Mouse (Mus musculus) splenic B cell, adult 2 months (primary cell): ENCODE measurements around the gene Prss50.

Experiments
- DNase-seq: peaks from one replicate; pipeline ENCODE4 v3.0.0-alpha.2; 2011; ENCODE audit warnings: low read depth, low spot score
- H3K27me3 ChIP-seq: 2 replicates; pipeline ENCODE4 v1.6.1; 2012; ENCODE audit warnings: mild to moderate bottlenecking, low read length, moderate library complexity, mixed read lengths; ENCODE audit not compliant: control insufficient read depth, poor library complexity, insufficient read depth, severe bottlenecking
- H3K36me3 ChIP-seq: 2 replicates; pipeline ENCODE4 v1.6.1; 2012; ENCODE audit warnings: mild to moderate bottlenecking, low read length, moderate library complexity, mixed read lengths; ENCODE audit not compliant: control insufficient read depth, poor library complexity, insufficient read depth, severe bottlenecking

The Prss50 gene

GRCm38 (mm10) chr9:110855903-110856302 is 1.9 kb upstream of the Prss50 start:
- DNase-seq: no peak
- Histone ChIP-seq H3K27me3 (no peaks in the 10 kb centered on the region), H3K36me3 (no peaks in the 10 kb centered on the region)

GRCm38 (mm10) chr9:110856920-110857319 is 847 bp upstream of the Prss50 start:
- no peak for DNase-seq
- Histone ChIP-seq H3K27me3 (no peaks in the 10 kb centered on the region), H3K36me3 (no peaks in the 10 kb centered on the region)

- DNase-seq: no peak
- Histone ChIP-seq H3K27me3 (no peaks in the 10 kb centered on the region), H3K36me3 (no peaks in the 10 kb centered on the region)
These were observed 756 bp downstream of the Prss50 start for GRCm38 (mm10) chr9:110858523-110858922.

DNA sequence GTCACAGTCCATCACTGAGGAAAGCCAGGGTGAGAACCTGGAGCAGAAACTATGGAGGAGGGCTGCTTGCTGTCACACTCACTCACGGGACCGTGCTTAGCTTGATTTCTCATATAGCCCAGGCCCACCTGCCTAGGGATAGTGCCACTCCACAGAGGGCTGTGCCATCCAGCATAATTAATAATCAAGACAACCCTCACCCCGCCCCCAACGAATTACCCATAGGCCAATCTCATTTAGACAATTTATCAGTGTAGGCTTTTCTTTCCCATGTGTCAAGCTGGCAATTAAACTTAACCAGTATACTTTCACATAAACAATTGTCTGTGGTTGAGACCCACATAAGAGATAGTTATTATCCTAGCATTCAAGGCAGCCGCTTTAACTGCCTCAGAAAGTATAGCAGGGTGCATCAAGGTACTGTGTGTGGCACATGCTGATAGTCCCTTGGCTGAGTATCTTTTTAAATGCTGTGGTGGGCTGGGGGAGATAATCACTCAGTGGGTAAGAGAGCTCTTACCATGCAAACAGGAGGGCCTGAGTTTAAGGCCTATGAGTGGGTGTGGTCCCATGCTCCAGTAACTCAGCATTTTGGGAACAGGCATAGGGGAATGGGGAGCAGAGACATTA is 1.3 kb downstream of the Prss50 start:
- DNase-seq: no peak
- no peaks in the 10 kb centered on the region for H3K36me3 ChIP-seq
- H3K27me3 ChIP-seq: no peaks in the 10 kb centered on the region

- no peaks in the 10 kb centered on the region for H3K27me3 ChIP-seq
- H3K36me3 ChIP-seq: no peaks in the 10 kb centered on the region
- DNase-seq: peak; percentile 62
These were observed 13.3 kb downstream of the Prss50 start for GRCm38 (mm10) chr9:110871030-110871429.

DNA sequence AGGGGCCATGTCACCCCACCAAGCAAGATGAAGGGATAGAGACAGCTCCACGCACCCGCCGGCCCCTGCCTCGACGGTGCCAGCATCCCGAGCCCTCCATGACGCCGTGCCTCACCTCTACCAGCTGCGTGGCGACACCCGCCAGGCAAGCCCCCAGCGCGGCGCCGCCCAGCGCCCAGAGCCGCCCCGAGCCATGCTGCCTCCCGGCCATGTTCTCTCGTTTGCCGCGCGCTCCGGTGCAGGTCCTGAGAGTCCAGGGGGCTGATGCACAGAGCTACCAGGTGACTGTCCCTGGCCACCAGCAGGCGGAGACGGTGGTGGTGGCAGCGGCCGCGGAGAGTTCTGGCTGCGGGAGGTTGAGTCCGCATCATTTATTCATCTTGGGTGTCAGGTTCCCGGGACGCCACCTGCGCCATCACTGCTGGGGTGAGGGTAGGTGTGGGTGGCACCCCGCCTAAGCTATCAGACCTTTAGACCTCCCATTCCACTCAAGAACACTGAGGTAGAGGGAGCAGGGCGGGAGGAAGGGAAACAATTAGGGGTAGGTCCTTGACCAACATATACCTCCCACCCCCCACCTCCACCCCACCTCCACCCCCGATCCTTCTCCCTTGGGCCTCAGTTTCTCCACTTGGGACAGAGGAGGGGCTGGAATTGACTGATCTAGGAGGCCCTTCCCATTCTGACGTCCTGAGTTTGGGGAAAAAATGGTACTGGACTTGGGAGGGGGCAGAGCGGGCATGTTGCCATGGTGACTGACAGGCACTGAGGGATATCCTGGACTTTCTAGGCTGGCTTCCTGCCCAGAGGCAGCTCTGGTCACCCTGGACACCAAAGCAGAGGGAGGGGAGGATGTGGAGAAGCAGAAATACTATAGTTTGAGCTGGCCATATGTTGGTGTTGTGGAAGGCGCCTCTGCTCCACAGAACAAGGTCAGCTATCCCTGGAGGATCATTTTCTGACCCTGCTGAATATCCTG is 16.2 kb downstream of the Prss50 start:
- no peaks in the 10 kb centered on the region for H3K36me3 ChIP-seq
- no peak for DNase-seq
- no peaks in the 10 kb centered on the region for H3K27me3 ChIP-seq

DNA sequence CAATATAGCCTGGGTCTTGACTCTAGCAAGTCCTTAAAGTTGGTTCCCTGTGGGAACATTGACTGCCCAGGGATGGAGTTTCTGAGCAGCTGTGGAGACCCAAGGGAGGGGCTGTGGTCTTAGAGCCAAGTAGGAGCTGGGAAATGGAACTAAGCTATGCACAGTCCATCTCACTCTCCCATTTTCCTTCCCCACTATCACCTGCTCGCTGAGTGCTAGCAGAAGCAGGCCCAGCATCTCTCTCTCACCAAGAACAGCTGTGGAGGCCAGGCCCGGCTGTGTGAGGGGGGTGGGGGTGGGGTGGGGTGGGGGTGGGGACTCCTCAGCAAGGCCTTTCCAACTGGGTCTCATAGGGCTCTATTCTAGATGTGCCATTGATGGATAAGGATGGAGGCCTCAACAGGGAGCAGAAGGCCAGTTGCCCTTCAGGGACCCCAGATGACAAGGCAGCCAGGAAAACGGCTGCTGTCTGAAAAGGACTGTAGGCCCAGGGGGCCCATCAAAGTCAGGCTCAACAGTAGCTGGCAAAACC is 17.0 kb downstream of the Prss50 start:
- no peaks in the 10 kb centered on the region for H3K36me3 ChIP-seq
- DNase-seq: no peak
- no peaks in the 10 kb centered on the region for H3K27me3 ChIP-seq

DNA sequence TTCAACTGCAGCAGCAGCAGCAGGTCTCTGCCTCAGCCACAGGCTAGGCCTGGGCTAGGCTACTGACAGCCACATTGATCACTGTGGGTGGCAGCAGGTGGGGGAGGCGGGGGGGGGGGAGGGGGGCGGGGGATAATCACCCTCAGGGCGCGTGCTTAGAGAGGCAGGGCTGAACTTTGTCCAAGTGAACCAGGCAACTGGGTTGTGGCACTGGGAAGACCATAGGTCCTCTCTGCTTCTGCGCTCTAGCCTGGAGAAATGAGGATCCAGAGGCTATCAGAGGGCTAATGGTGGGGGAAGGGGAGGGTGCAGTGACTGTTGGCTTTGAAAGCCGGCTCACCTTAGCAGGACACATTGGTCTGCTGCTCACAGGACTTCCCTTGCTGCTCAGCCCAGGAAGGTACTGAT is 17.5 kb downstream of the Prss50 start:
- Histone ChIP-seq H3K36me3 (no peaks in the 10 kb centered on the region), H3K27me3 (no peaks in the 10 kb centered on the region)
- DNase-seq: no peak

DNA sequence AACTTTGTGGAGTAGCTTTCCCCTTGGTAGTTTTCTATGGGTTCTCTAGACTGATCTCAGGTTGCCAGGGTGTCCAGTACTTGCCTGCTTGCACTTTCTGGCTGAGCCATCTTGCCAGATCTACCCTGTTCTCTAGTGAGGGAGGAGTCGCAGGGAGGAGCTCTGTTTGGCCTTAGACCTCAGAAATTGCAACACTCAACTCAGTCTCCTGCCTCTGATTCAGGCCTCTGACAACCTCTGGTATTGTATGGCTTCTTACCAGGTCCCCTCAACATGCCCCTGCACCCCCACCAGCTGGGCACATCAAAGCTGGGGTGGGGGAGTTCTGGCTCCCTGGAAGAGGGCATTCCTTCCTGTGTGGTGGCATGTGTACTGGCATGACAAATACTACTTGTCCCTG is 19.6 kb downstream of the Prss50 start:
- no peaks in the 10 kb centered on the region for H3K36me3 ChIP-seq
- no peak for DNase-seq
- no peaks in the 10 kb centered on the region for H3K27me3 ChIP-seq

DNA sequence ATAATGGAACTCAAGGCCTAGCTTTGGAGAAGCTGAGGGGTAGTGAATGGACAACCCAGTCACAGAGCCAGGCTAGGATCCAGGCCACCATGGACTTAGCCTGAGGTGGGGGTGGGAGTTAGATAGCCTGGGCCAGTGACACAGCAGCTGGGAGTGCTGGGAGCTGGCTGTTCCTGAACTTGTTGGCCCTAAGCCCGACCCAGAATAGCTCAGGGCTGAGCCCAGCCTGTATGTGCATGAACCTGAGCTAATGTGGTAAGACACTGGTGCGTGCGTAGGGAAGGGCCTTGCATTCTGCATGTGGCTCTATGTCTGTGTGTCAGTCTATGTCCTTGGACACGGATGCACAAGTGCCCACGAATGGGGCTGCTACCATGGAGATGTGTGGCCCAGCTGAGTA is 20.1 kb downstream of the Prss50 start:
- no peaks in the 10 kb centered on the region for H3K36me3 ChIP-seq
- H3K27me3 ChIP-seq: no peaks in the 10 kb centered on the region
- DNase-seq: no peak

DNA sequence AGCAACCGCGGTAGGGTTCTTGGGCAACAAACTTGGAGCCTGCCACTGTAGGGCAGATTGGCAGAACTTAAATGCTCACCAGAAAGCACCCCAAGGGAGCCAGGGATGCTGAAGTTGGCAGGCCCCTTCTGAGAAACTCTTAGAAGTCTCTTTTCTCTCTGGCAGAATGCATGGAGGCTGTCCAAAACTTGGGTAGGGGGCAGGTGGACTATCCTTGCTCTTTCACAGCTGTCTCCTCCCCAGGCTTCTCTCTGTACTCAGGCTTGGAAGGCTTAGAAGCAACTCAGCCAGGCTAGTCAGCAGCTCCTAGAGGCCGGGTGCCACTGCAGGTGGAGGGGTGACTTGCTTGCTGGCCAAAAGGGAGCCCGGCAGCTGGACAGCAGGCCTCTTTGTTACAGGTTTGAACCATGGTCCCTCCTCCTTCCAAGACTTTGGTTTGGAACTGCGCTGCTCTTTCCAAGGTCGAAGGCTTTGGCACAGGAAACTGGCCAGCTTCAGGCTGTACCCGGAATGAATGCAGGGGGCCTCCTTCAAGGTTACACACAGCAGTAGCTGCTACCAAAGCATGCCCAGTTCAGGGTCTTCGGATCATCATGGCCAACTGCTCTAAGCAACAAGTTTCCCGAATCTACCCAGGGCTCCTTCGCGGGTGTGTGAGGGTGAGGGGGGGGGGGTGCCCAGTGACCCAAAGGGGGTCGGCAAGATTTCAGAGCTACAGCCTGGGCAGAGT is 21.6 kb downstream of the Prss50 start, which contains the start of gene Als2cl:
TSS of gene Als2cl (plus strand) at position 680 of the 730 bp plus-strand sequence.
- H3K36me3 ChIP-seq: no peaks in the 10 kb centered on the region
- DNase-seq: no peak
- H3K27me3 ChIP-seq: no peaks in the 10 kb centered on the region

- no peaks in the 10 kb centered on the region for H3K27me3 ChIP-seq
- H3K36me3 ChIP-seq: no peaks in the 10 kb centered on the region
- no peak for DNase-seq
These were observed 22.3 kb downstream of the Prss50 start, which contains the start of gene Tmie for GRCm38 (mm10) chr9:110879998-110880561. Tmie (minus strand) TSS chr9:110880113.

DNA sequence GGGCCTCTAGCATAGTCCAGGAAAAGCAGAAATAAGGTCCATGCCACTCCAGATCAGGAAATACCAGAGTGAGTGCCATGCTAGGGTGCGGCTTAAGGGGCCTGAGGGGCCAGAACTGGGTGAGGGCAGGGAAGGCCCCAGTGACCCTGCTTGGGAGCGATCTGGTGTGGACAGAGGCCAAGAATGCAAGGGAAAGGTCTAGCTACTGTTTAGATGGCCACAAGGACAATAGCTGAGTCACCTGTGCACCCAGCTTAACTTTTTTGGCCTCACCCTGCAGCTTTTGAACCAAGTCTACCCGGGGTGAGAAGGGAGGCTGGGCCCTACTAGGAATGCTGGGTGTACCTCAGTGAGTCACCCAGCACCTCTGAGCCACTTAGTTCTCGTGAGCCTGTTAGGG is 23.0 kb downstream of the Prss50 start:
- Histone ChIP-seq H3K36me3 (no peaks in the 10 kb centered on the region), H3K27me3 (no peaks in the 10 kb centered on the region)
- DNase-seq: no peak

DNA sequence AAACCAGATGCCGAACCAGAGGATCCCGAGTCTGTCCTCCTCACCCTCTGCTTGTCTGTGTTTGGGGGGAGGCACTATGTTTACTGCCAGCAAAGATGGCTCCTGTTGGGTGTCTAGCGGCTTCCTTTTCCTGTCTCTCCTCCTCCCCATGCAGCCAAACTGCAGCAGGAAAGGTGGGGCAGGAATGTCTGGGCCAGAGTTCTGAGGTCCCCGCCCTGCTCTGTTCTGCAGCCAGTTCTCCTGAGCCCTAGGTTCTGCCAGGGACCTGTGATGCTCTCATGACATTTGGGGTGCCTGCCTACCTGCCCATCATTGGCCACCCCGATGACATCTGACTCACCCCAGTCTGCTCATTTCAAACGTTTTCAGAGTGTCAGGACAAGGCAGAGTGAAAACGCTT is 24.2 kb downstream of the Prss50 start:
- no peak for DNase-seq
- H3K27me3 ChIP-seq: no peaks in the 10 kb centered on the region
- no peaks in the 10 kb centered on the region for H3K36me3 ChIP-seq
